Mouse (Mus musculus): ENCODE results near the gene Camta1.

GRCm38 (mm10) chr4:151572716-151573115 is 289.0 kb downstream of the Camta1 start:
- TF ChIP-seq FLI1 (IDR thresholded peaks at IDR 0.05; ENCODE audit: low read length) (no peak), GATA1 (IDR thresholded peaks at IDR 0.05; ENCODE audit: borderline replicate concordance, low read length) (no peak)
